Comparison of ENCODE assay signal across 7 mouse cellular contexts in genomic region chr7:19119631-19120429, GRCm38 (mm10). TPM values are rescaled to one million over a fixed set of nuclear protein-coding genes. Genes with fewer than 3 reads are reported as not detected.
DNase-seq lines count a peak whose midpoint lies in the region; ATAC-seq lines count a peak whose summit lies in the region.

TSS of gene Fbxo46 (plus strand) at chr7:19119859.

- no peaks in the 10 kb centered on the region for H3K27me3 ChIP-seq in embryonic facial prominence, embryonic 12.5 days
- H3K27me3 ChIP-seq in limb, embryonic 11.5 days (ENCODE audit: control insufficient read depth, insufficient read depth, low read length) = no peaks in the 10 kb centered on the region
- H3K27me3 ChIP-seq in midbrain, embryonic 14.5 days (ENCODE audit: control insufficient read depth, insufficient read depth, low read length) = no peaks in the 10 kb centered on the region

- DNase-seq in adrenal gland, postnatal 25 days = peak; percentile 80
- DNase-seq in heart, adult 11 months = peak; percentile 100
- peak; percentile 91 for DNase-seq in kidney, adult 18-20 months
- DNase-seq in limb, embryonic 11.5 days (ENCODE audit: low spot score) = peak; percentile 93
- DNase-seq in midbrain, embryonic 14.5 days = peak; percentile 98
- peak; percentile 81 to 86 for DNase-seq in spleen, adult 18-20 months

- peak within 1 kb of the TSS; percentile 68 for H3K4me3 ChIP-seq in embryonic facial prominence, embryonic 12.5 days
- H3K4me3 ChIP-seq in limb, embryonic 11.5 days (ENCODE audit: low read depth, low read length) = peak within 1 kb of the TSS; percentile 43
- peak within 1 kb of the TSS; percentile 60 for H3K4me3 ChIP-seq in midbrain, embryonic 14.5 days (replicated peaks; ENCODE audit: low read depth, low read length)

- H3K4me2 ChIP-seq in embryonic facial prominence, embryonic 12.5 days (replicated peaks) = peak within 1 kb of the TSS; percentile 81
- peak within 1 kb of the TSS; percentile 63 for H3K4me2 ChIP-seq in limb, embryonic 11.5 days (ENCODE audit: low read depth, severe bottlenecking)
- peak within 1 kb of the TSS; percentile 85 for H3K4me2 ChIP-seq in midbrain, embryonic 14.5 days (ENCODE audit: low read length)

- peak within 1 kb of the TSS; percentile 70 for H3K9ac ChIP-seq in embryonic facial prominence, embryonic 12.5 days
- H3K9ac ChIP-seq in limb, embryonic 11.5 days (ENCODE audit: low read length) = peak within 1 kb of the TSS; percentile 45
- peak within 1 kb of the TSS; percentile 73 for H3K9ac ChIP-seq in midbrain, embryonic 14.5 days (replicated peaks; ENCODE audit: low read length)

- no peaks in the 10 kb centered on the region for H3K36me3 ChIP-seq in embryonic facial prominence, embryonic 12.5 days
- peaks cover 2% of the 10 kb centered on the region; the same call in 1 of the 2 replicates for H3K36me3 ChIP-seq in limb, embryonic 11.5 days (ENCODE audit: control insufficient read depth, insufficient read depth, low read length)
- H3K36me3 ChIP-seq in midbrain, embryonic 14.5 days (ENCODE audit: control insufficient read depth, insufficient read depth, low read length) = no peaks in the 10 kb centered on the region

- H3K27ac ChIP-seq in embryonic facial prominence, embryonic 12.5 days = 0 out of 2 replicates have a peak within 1 kb of the TSS, but pooled peaks have one; percentile 30
- H3K27ac ChIP-seq in limb, embryonic 11.5 days (replicated peaks; ENCODE audit: low read depth, low read length) = no peak within 1 kb of the TSS
- peak within 1 kb of the TSS; percentile 53; the same call in 1 of the 2 replicates for H3K27ac ChIP-seq in midbrain, embryonic 14.5 days (replicated peaks; ENCODE audit: low read depth, low read length)

- WGBS in embryonic facial prominence, embryonic 12.5 days = 3% methylated on average over 34 of the region's 34 CpGs
- WGBS in limb, embryonic 11.5 days = 2% methylated on average over 34 of the region's 34 CpGs
- 3% methylated on average over 34 of the region's 34 CpGs for WGBS in midbrain, embryonic 14.5 days

- ATAC-seq in embryonic facial prominence, embryonic 12.5 days (ENCODE audit: insufficient number of reproducible peaks, insufficient read depth, low FRiP score, low TSS enrichment) = peak; percentile 94
- ATAC-seq in limb, embryonic 11.5 days (ENCODE audit: insufficient number of reproducible peaks, low FRiP score, low TSS enrichment, low read depth) = peak; percentile 89
- ATAC-seq in midbrain, embryonic 14.5 days (ENCODE audit: low FRiP score, low TSS enrichment) = peak; percentile 94

- 0 out of 2 replicates have a peak, but pooled peaks cover 2% of the 10 kb centered on the region for H3K9me3 ChIP-seq in embryonic facial prominence, embryonic 12.5 days
- peaks cover 4% of the 10 kb centered on the region; the same call in 1 of the 2 replicates for H3K9me3 ChIP-seq in limb, embryonic 11.5 days (ENCODE audit: control insufficient read depth, low read length)
- H3K9me3 ChIP-seq in midbrain, embryonic 14.5 days (ENCODE audit: control insufficient read depth, low read length) = no peaks in the 10 kb centered on the region

- H3K4me1 ChIP-seq in embryonic facial prominence, embryonic 12.5 days = peaks cover 21% of the 10 kb centered on the region
- peaks cover 6% of the 10 kb centered on the region; the same call in 1 of the 2 replicates for H3K4me1 ChIP-seq in limb, embryonic 11.5 days (ENCODE audit: control insufficient read depth, insufficient read depth, low read length)
- peaks cover 6% of the 10 kb centered on the region for H3K4me1 ChIP-seq in midbrain, embryonic 14.5 days (ENCODE audit: control insufficient read depth, insufficient read depth, low read length)

RNA-seq across cellular contexts. Expression of gene Fbxo46, which starts in this region (rescaled TPM):
- total RNA-seq in adrenal gland, postnatal 25 days (2021) = 11.7 and 15.1 TPM in 2 replicates
- 19.8 and 21.6 TPM in 2 replicates for polyA plus RNA-seq in embryonic facial prominence, embryonic 12.5 days (2016; fragmentation: Nextera tagmentation; extraction: Ambion mirVana)
- polyA plus RNA-seq in limb, embryonic 11.5 days (2014; fragmentation: Nextera tagmentation; extraction: Ambion mirVana) = 9.3 and 9.8 TPM in 2 replicates
- 11.3 and 13.8 TPM in 2 replicates for polyA plus RNA-seq in midbrain, embryonic 14.5 days (2014; fragmentation: Nextera tagmentation; extraction: Ambion mirVana)
